Mouse (Mus musculus) neural tube, embryonic 11.5 days (tissue): Measurements from ENCODE around the gene Snx11. TPM values are rescaled to one million over a fixed set of nuclear protein-coding genes. Genes with fewer than 3 reads are reported as not detected.

Experiments used
- ATAC-seq: fragments of 200-750 bp; cut with Nextera tagmentation; 2 replicates; pipeline ENCODE4 v1.8.0; 2017; ENCODE audit warnings: moderate number of reproducible peaks, mild to moderate bottlenecking, moderate TSS enrichment, moderate library complexity; ENCODE audit not compliant: insufficient read depth, low FRiP score, low TSS enrichment
- DNase-seq: peaks from one replicate; pipeline ENCODE4 v3.0.0-alpha.2; 2015; ENCODE audit warnings: low spot score
- H3K27ac ChIP-seq: fragments of 300-500 bp; sonication (generic); 2 replicates; pipeline ENCODE4 v1.5.1; 2014; ENCODE audit warnings: low read depth, mild to moderate bottlenecking, low read length
- H3K27me3 ChIP-seq: fragments of 300-500 bp; sonication (generic); 2 replicates; pipeline ENCODE4 v1.6.1; 2014; ENCODE audit warnings: mild to moderate bottlenecking, low read length, mixed read lengths; ENCODE audit not compliant: control insufficient read depth, insufficient read depth
- H3K36me3 ChIP-seq: fragments of 300-500 bp; sonication (generic); 2 replicates; pipeline ENCODE4 v1.6.1; 2014; ENCODE audit warnings: mild to moderate bottlenecking, low read length, moderate library complexity, mixed read lengths; ENCODE audit not compliant: control insufficient read depth, insufficient read depth
- H3K4me1 ChIP-seq: fragments of 300-500 bp; sonication (generic); 2 replicates; pipeline ENCODE4 v1.6.1; 2014; ENCODE audit warnings: low read length, mixed read lengths; ENCODE audit not compliant: control insufficient read depth, insufficient read depth
- H3K4me2 ChIP-seq: fragments of 300-500 bp; sonication (generic); 2 replicates; pipeline ENCODE4 v1.6.1; 2014; ENCODE audit warnings: low read depth, mild to moderate bottlenecking, moderate library complexity
- H3K4me3 ChIP-seq: fragments of 300-500 bp; sonication (generic); 2 replicates; pipeline ENCODE4 v1.5.1; 2014; ENCODE audit warnings: low read depth, low read length
- H3K9ac ChIP-seq: fragments of 300-500 bp; sonication (generic); 2 replicates; pipeline ENCODE4 v1.6.1; 2014; ENCODE audit warnings: mild to moderate bottlenecking, low read length
- H3K9me3 ChIP-seq: fragments of 300-500 bp; sonication (generic); 2 replicates; pipeline ENCODE4 v1.6.1; 2016; ENCODE audit warnings: low read length; ENCODE audit not compliant: control insufficient read depth
- WGBS: fragments of 180-500 bp; shearing (Covaris S2); extraction: QIAGEN DNeasy Blood & Tissue Kit; methylation state at CpG from one replicate; pipeline ENCODE4 v1.1.7; 2014; 5-methylcytosine and 5-hydroxymethylcytosine counted together
- polyA plus RNA-seq: library from polyadenylated mRNA; unstranded; fragments of >200 nt; fragmentation: Nextera tagmentation; extraction: Ambion mirVana; gene quantifications from 2 replicates; pipeline ENCODE4 v1.2.1, GENCODE M21; 2014

Gene Snx11
- 19.9 and 20.9 TPM in 2 replicates for polyA plus RNA-seq

- peaks cover 7% of the 10 kb centered on the region for H3K4me1 ChIP-seq
- peak; percentile 97 for ATAC-seq
- H3K4me2 ChIP-seq, result peak within 1 kb of the TSS; percentile 75
- no peaks in the 10 kb centered on the region for H3K27me3 ChIP-seq
- DNase-seq, result peak; percentile 98
- H3K27ac ChIP-seq, result peak within 1 kb of the TSS; percentile 45; the same call in 1 of the 2 replicates
- WGBS, result 1% methylated on average over 59 of the region's 59 CpGs
- H3K36me3 ChIP-seq, result peaks cover 6% of the 10 kb centered on the region; the same call in 1 of the 2 replicates
- peak within 1 kb of the TSS; percentile 46 for H3K9ac ChIP-seq
- H3K4me3 ChIP-seq, result peak within 1 kb of the TSS; percentile 54
- H3K9me3 ChIP-seq, result no peaks in the 10 kb centered on the region
These were observed at the start of gene Snx11 for GRCm38 (mm10) chr11:96776968-96777962. Gene Snx11 (minus strand): TSS chr11:96777559.

DNA sequence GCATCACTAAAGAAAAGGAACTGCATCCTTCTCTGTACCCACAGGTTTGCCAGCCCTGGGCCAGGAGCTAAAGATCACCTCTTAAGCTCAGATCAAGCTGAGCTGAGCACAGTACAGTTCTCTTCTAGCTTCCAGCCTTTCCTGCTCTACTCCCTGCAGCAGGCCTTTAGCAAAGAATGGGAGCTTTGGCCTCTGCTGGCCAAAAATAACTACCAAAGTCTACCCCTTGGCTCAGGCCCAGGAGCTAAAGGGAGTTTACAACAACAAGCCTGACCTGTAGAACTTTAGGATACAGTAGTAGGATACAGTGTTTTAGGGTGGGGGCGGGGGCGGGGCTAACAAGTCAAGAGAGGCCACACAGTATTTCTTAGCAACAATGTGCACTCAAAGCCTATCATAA, 49.1 kb upstream of the Snx11 start:
- DNase-seq, result no peak
- peaks cover 43% of the 10 kb centered on the region for H3K4me1 ChIP-seq
- no peaks in the 10 kb centered on the region for H3K9me3 ChIP-seq
- peaks cover 2% of the 10 kb centered on the region for H3K36me3 ChIP-seq
- H3K27ac ChIP-seq, result no peak overlapping the region
- H3K4me2 ChIP-seq, result peak overlapping the region; percentile 12; the same call in 1 of the 2 replicates
- WGBS, result 74% methylated on average over 2 of the region's 2 CpGs
- no peak overlapping the region for H3K4me3 ChIP-seq
- H3K27me3 ChIP-seq, result no peaks in the 10 kb centered on the region
- peak overlapping the region; percentile 7; the same call in 1 of the 2 replicates for H3K9ac ChIP-seq
- ATAC-seq, result no peak

- peaks cover 14% of the 10 kb centered on the region for H3K36me3 ChIP-seq
- H3K9ac ChIP-seq, result peak overlapping the region; percentile 45; the same call in 1 of the 2 replicates
- H3K4me2 ChIP-seq, result peak overlapping the region; percentile 94; the same call in 1 of the 2 replicates
- no peaks in the 10 kb centered on the region for H3K27me3 ChIP-seq
- ATAC-seq (no peak), DNase-seq (no peak)
- no peak overlapping the region for H3K4me3 ChIP-seq
- 54% methylated on average over 7 of the region's 7 CpGs for WGBS
- H3K27ac ChIP-seq, result peak overlapping the region; percentile 90
- H3K9me3 ChIP-seq, result no peaks in the 10 kb centered on the region
- peaks cover 43% of the 10 kb centered on the region for H3K4me1 ChIP-seq
These were observed 47.6 kb upstream of the Snx11 start for GRCm38 (mm10) chr11:96824783-96825495.

DNA sequence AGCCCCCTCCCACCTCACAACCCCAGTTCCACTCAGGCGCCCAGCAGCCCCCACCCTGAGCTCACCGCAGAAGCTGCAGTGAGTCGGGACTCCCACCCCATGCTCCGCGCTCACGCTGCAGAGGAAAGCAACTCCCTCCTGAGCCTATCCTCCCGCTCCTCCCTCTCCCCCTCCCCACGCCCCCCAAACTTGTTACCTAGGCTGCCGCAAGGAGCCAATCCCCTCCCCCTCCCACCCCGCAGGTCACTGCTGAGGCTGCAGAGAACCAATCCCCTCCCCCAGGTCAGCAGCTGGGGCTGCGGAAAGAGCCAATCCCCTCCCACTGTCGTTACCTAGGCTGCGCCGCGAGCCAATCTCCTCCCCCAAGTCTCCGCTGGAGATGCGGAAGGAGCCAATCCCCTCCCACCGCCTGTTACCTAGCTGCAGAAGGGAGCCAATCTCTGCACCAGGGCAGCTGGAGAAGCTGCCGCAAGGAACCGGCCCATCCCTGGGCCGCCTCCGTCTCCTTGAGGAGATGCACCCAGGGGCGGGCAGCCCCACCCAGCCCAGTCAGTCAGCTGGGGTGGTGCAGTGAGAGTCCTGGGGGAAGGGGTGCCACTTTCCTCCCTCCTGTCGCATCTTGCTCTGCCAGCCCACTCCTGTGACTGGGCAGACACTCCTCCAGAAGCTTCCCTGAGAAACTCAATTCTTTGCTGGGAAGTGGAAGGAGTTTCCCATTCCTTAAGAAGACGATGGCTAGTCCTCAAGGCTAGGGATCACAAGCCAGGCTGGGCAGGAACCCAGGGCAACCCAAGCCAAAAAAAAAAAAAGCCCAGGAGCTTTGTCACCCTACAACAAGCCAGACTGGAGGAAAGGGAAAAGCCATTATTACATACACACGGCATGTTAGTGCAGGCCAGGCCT, 46.8 kb upstream of the Snx11 start:
- no peaks in the 10 kb centered on the region for H3K27me3 ChIP-seq
- peak overlapping the region; percentile 49 for H3K4me3 ChIP-seq
- H3K9ac ChIP-seq, result peak overlapping the region; percentile 61
- ATAC-seq, result peak; percentile 92
- H3K27ac ChIP-seq, result peak overlapping the region; percentile 90
- H3K36me3 ChIP-seq, result peaks cover 21% of the 10 kb centered on the region
- no peaks in the 10 kb centered on the region for H3K9me3 ChIP-seq
- WGBS, result 2% methylated on average over 18 of the region's 26 CpGs
- DNase-seq, result peak; percentile 94
- peaks cover 43% of the 10 kb centered on the region for H3K4me1 ChIP-seq
- H3K4me2 ChIP-seq, result peak overlapping the region; percentile 94

DNA sequence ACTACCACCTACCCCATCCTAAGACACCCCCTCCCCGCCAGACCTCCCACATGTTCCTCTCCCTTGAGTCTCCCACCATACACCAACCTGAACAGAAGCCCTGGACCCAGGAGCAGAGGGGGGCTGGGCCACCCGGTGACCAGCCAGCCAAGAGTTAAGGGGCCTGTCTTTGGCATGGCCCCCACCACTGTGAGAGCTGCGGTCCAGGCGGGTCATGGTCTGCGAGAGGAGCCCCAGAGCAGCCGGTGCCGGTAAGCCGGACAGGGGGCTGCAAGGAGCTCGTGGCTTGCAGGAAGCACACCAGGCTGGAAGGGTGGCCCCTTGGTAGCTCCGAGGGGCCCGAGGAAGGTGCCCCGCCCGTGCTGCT, 46.1 kb upstream of the Snx11 start:
- Histone ChIP-seq H3K4me3 (peak overlapping the region; percentile 49), H3K9ac (peak overlapping the region; percentile 61), H3K4me1 (peaks cover 37% of the 10 kb centered on the region), H3K4me2 (peak overlapping the region; percentile 94), H3K36me3 (peaks cover 26% of the 10 kb centered on the region), H3K27ac (peak overlapping the region; percentile 72; the same call in 1 of the 2 replicates), H3K27me3 (no peaks in the 10 kb centered on the region), H3K9me3 (no peaks in the 10 kb centered on the region)
- ATAC-seq, result peak; percentile 56
- DNase-seq, result no peak
- 12% methylated on average over 12 of the region's 13 CpGs for WGBS

DNA sequence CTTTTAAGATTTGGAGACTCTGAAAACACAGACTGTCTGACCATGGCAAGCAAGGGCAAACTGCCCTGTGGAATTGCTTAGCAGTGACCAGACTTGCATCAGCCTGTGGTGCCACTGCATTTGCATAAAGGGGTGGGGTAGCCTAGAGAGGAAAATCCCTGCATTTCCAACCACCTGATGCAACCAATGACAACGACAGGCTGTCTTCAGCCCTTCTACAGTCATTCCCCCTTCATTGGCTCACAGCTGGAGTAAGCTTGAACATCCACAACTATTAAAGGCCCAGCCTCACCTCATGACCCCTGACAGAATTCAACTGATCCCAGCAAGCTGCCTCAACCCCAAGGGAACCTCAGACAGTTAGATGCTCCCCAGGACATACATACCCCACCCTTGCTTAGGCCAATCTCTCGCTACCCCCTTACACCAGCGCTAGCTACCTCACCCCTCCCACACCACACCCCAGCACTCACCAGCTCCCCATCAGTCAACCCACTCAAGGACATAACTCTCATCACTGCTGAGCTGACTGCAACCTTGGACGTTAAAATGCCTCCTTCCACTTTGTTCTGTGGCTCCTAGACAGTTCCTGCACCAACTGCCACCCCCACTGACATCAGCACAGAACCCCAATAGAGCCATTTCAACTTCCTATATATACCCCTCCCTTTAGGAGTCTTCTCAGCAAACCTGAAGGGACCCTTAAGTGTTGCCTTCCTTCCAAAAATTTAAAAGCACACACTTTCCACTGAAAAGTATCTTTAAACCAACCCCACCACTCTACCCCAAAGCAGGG, 45.5 kb upstream of the Snx11 start:
- H3K9ac ChIP-seq, result peak overlapping the region; percentile 61
- H3K27me3 ChIP-seq, result no peaks in the 10 kb centered on the region
- H3K27ac ChIP-seq, result no peak overlapping the region
- DNase-seq (no peak), ATAC-seq (no peak)
- H3K9me3 ChIP-seq, result no peaks in the 10 kb centered on the region
- peaks cover 30% of the 10 kb centered on the region for H3K36me3 ChIP-seq
- 37% methylated on average over 4 of the region's 4 CpGs for WGBS
- H3K4me3 ChIP-seq, result peak overlapping the region; percentile 49
- H3K4me1 ChIP-seq, result peaks cover 33% of the 10 kb centered on the region
- peak overlapping the region; percentile 94 for H3K4me2 ChIP-seq

DNA sequence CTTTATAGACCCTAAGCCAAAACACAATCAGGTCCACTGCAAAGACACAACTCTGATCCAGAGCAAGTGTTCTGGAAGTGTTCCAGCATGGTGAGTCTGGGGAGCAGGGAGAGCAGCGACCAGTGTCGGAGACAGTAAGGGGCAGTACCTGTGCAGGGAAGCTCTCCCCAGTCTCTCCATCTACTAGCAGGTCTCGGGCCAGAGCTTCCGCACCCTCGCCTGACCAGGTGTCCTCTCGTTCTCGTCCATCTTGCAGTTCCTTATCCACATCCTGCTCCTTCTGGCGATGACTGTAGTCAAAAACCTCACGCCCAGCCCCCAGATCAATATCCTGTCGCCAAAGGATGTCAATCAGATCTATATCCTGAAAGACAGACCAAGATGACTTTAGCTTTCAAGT, 44.6 kb upstream of the Snx11 start:
- H3K27me3 ChIP-seq, result no peaks in the 10 kb centered on the region
- H3K4me1 ChIP-seq, result peaks cover 33% of the 10 kb centered on the region
- H3K9me3 ChIP-seq, result no peaks in the 10 kb centered on the region
- H3K4me2 ChIP-seq, result no peak overlapping the region
- H3K36me3 ChIP-seq, result peaks cover 30% of the 10 kb centered on the region
- ATAC-seq, result no peak
- WGBS, result 97% methylated on average over 10 of the region's 10 CpGs
- no peak overlapping the region for H3K4me3 ChIP-seq
- no peak for DNase-seq
- no peak overlapping the region for H3K9ac ChIP-seq
- no peak overlapping the region for H3K27ac ChIP-seq
